Mouse (Mus musculus) forebrain, embryonic 14.5 days (tissue): ENCODE measurements around the gene Chmp2a. TPM values are rescaled to one million over a fixed set of nuclear protein-coding genes. Genes with fewer than 3 reads are reported as not detected.

Experiments used
- ATAC-seq: fragments of 200-750 bp; cut with Nextera tagmentation; 2 replicates; pipeline ENCODE4 v1.8.0; 2017; ENCODE audit warnings: mild to moderate bottlenecking, moderate library complexity
- DNase-seq: peaks from one replicate; pipeline ENCODE4 v3.0.0-alpha.2; 2015; ENCODE audit warnings: low spot score
- H3K27ac ChIP-seq: fragments of 300-500 bp; sonication (generic); 2 replicates; pipeline ENCODE4 v1.5.1; 2014; ENCODE audit warnings: low read depth, mild to moderate bottlenecking, control low read depth, low read length, moderate library complexity
- H3K27me3 ChIP-seq: fragments of 300-500 bp; sonication (generic); replicated peaks from 2 replicates; pipeline ENCODE4 v1.6.1; 2014; ENCODE audit warnings: low read length, control low read depth, mixed read lengths; ENCODE audit not compliant: control insufficient read depth, insufficient read depth
- H3K36me3 ChIP-seq: fragments of 300-500 bp; sonication (generic); 2 replicates; pipeline ENCODE4 v1.6.1; 2014; ENCODE audit warnings: low read length, control low read depth; ENCODE audit not compliant: control insufficient read depth, insufficient read depth
- H3K4me1 ChIP-seq: fragments of 300-500 bp; sonication (generic); 2 replicates; pipeline ENCODE4 v1.6.1; 2014; ENCODE audit warnings: antibody characterized with exemption, low read length, control low read depth; ENCODE audit not compliant: control insufficient read depth, insufficient read depth
- H3K4me2 ChIP-seq: fragments of 300-500 bp; sonication (generic); 2 replicates; pipeline ENCODE4 v1.6.1; 2014; ENCODE audit warnings: mild to moderate bottlenecking, control low read depth, low read length
- H3K4me3 ChIP-seq: fragments of 300-500 bp; sonication (generic); 2 replicates; pipeline ENCODE4 v1.5.1; 2014; ENCODE audit warnings: low read depth, low read length, control low read depth
- H3K9ac ChIP-seq: fragments of 300-500 bp; sonication (generic); 2 replicates; pipeline ENCODE4 v1.6.1; 2014; ENCODE audit warnings: mild to moderate bottlenecking, low read length, control low read depth, moderate library complexity
- H3K9me3 ChIP-seq: fragments of 300-500 bp; sonication (generic); replicated peaks from 2 replicates; pipeline ENCODE4 v1.6.1; 2016; ENCODE audit warnings: low read length, control low read depth, mixed read lengths; ENCODE audit not compliant: control insufficient read depth
- WGBS: fragments of 180-500 bp; shearing (Covaris S2); extraction: QIAGEN DNeasy Blood & Tissue Kit; methylation state at CpG from one replicate; pipeline ENCODE4 v1.1.7; 2014; 5-methylcytosine and 5-hydroxymethylcytosine counted together
- polyA plus RNA-seq: library from polyadenylated mRNA; unstranded; fragments of >200 nt; fragmentation: Nextera tagmentation; extraction: Ambion mirVana; gene quantifications from 2 replicates; pipeline ENCODE4 v1.2.1, GENCODE M21; 2014

Gene Chmp2a
- polyA plus RNA-seq, 1 experiment from 2014 or later: 215 TPM

DNA sequence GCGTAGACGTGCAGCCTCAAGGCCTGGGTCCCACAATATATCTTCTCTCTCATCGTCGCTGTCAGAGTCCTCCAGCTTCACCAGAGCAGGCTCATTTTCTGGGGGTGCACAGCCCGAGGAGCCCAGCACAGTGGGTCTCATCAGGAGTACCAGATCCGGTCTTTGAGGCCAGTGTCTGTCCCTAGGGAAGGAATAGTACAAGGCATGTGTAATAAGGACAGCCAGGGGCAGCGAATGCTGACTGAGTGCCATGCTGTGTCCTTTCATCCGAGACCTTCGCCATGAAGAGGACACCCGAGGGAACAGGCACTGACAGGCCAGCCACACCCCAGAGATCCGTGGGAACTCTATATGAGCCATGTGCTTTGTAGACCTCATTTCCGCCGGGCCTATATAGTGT lies 18.4 kb upstream of the Chmp2a start:
- DNase-seq: no peak
- Histone ChIP-seq H3K36me3 (0 out of 2 replicates have a peak, but pooled peaks cover 2% of the 10 kb centered on the region), H3K27me3 (no peaks in the 10 kb centered on the region), H3K9ac (no peak overlapping the region), H3K4me3 (no peak overlapping the region), H3K4me1 (peaks cover 4% of the 10 kb centered on the region; the same call in 1 of the 2 replicates), H3K4me2 (no peak overlapping the region), H3K9me3 (no peaks in the 10 kb centered on the region), H3K27ac (no peak overlapping the region)
- WGBS: 87% methylated on average over 13 of the region's 13 CpGs
- ATAC-seq: no peak

DNA sequence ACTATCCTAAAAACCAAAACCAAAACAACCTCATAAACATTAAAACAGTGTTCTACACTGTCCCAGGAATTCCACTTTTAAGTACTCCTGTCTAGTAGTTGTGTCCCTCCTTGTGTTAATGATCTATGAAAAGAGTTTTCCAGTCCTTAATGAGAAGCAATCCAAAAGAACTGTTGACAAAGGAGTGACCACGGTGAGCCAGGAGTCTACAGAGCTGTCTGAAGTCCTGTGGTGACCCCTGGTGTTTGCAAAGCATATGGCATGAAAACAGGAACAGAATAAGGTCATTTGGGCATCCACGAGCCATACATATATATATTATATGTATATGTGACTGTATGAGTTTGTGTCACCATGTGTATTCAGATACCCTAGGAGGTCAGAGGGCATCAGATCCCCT lies 11.5 kb upstream of the Chmp2a start:
- no peak overlapping the region for H3K9ac ChIP-seq
- H3K27me3 ChIP-seq: peaks cover 36% of the 10 kb centered on the region
- H3K9me3 ChIP-seq: no peaks in the 10 kb centered on the region
- H3K36me3 ChIP-seq: 0 out of 2 replicates have a peak, but pooled peaks cover 1% of the 10 kb centered on the region
- no peak overlapping the region for H3K4me2 ChIP-seq
- no peaks in the 10 kb centered on the region for H3K4me1 ChIP-seq
- no peak overlapping the region for H3K27ac ChIP-seq
- ATAC-seq (peak; percentile 43), DNase-seq (peak; percentile 72)
- no peak overlapping the region for H3K4me3 ChIP-seq
- 14% methylated on average over 2 of the region's 2 CpGs for WGBS

DNA sequence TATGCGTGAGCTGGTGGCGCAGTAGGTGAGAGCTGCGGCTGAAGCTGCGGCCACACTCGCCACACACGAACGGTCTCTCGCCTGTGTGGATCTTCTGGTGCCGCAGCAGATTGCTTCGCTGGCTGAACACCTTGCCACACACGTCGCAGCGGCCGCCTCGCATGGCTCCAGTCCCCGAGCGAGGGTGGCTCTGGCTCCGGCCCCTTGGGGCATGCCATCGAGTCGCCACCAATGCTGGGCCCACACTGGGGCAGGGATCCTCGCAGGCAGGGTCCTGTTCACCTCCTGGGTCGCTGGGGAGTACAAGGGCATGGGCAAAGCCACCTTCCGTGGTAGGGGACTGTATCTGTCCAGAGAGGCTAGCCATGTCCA lies 9.6 kb upstream of the Chmp2a start:
- peaks cover 36% of the 10 kb centered on the region for H3K27me3 ChIP-seq
- no peak overlapping the region for H3K27ac ChIP-seq
- no peak for DNase-seq

DNA sequence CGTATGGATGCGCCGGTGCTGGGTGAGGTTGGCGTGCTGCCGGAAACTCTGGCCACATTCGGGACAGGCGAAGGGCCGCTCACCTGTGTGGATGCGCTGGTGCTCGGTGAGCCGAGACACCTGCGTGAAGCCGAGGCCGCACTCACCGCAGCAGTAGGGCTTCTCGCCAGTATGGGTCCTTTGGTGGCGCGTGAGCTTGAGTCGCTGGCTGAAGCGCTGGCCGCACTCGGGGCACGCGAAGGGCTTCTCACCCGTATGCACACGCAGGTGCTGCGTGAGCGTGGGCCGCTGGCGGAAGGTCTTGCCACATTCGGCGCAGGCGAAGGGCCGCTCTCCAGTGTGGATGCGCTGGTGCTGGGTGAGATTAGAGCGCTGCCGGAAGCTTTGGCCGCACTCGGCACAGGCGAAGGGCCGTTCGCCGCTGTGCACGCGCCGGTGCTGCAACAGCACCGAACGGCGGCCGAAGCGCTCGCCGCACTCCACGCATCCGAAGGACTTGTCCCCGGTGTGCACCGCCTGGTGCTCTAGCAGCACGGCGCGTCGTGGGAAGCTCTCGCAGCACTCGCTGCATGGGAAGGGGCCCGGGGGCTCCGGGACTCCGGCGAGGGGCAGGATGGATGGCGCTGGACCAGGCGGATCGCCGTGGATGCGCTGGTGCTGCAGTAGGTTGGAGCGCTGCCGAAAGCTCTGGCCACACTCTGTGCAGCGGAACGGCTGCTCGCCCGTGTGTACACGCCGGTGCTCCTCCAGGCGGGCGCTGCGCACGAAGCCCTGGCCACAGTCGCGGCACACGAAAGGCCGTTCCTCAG lies 9.0 kb upstream of the Chmp2a start:
- H3K27ac ChIP-seq: no peak overlapping the region
- H3K9ac ChIP-seq: peak overlapping the region; percentile 70
- ATAC-seq (peak; percentile 57), DNase-seq (peak; percentile 45)
- H3K36me3 ChIP-seq: no peaks in the 10 kb centered on the region
- H3K27me3 ChIP-seq: peaks cover 36% of the 10 kb centered on the region
- H3K4me3 ChIP-seq: peak overlapping the region; percentile 43
- 5% methylated on average over 87 of the region's 88 CpGs for WGBS
- no peaks in the 10 kb centered on the region for H3K9me3 ChIP-seq
- peak overlapping the region; percentile 93 for H3K4me2 ChIP-seq
- 0 out of 2 replicates have a peak, but pooled peaks cover 6% of the 10 kb centered on the region for H3K4me1 ChIP-seq

More for the DNA sequence above, 9.6 kb upstream of the Chmp2a start:
- peak; percentile 22 for ATAC-seq
- Histone ChIP-seq H3K9me3 (no peaks in the 10 kb centered on the region), H3K4me3 (peak overlapping the region; percentile 43), H3K4me2 (peak overlapping the region; percentile 93), H3K36me3 (no peaks in the 10 kb centered on the region), H3K9ac (peak overlapping the region; percentile 70), H3K4me1 (0 out of 2 replicates have a peak, but pooled peaks cover under 1% of the 10 kb centered on the region)
- WGBS: 3% methylated on average over 23 of the region's 23 CpGs

DNA sequence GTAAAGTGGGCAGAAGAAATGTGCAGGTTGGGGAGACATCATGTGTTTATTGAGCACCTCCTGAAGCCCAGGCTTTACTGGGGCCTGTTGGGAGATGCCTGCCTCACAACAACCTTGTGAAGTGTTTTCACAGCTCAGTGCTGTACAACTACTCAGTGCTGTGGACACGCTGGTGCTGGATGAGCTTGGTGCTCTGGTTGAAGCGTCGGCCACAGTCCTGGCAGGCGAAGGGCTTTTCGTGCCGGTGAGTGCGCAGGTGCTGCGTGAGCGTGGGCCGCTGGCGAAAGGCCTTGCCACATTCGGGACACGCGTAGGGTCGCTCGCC lies 8.5 kb upstream of the Chmp2a start:
- Histone ChIP-seq H3K9ac (0 out of 2 replicates have a peak overlapping the region, but pooled peaks have one; percentile 70), H3K36me3 (no peaks in the 10 kb centered on the region), H3K4me3 (peak overlapping the region; percentile 43; the same call in 1 of the 2 replicates), H3K27ac (no peak overlapping the region), H3K27me3 (peaks cover 36% of the 10 kb centered on the region), H3K4me2 (peak overlapping the region; percentile 93), H3K9me3 (no peaks in the 10 kb centered on the region), H3K4me1 (0 out of 2 replicates have a peak, but pooled peaks cover 7% of the 10 kb centered on the region)
- 42% methylated on average over 16 of the region's 16 CpGs for WGBS
- DNase-seq: no peak
- ATAC-seq: no peak

DNA sequence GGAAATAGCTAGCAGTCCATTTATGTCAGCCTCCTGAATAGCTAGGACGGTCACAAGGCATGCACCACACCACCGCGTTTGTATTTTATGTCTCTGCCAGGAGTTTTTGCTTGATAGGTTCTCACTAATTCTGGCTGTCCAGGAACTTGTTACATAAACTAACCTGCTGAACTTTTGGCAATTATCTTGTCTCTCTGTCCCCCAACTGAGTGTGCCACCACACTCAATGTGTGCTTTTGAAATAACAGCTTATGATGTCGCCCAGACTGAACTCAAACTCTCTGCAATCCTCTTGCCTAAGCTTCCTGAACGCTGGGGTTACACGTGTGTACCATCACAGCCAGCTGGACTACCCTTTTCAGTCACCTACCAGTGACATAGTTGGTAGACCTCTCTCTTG lies 7.9 kb upstream of the Chmp2a start:
- Histone ChIP-seq H3K4me1 (0 out of 2 replicates have a peak, but pooled peaks cover 7% of the 10 kb centered on the region), H3K4me2 (no peak overlapping the region), H3K36me3 (no peaks in the 10 kb centered on the region), H3K27ac (no peak overlapping the region), H3K9ac (no peak overlapping the region), H3K9me3 (no peaks in the 10 kb centered on the region), H3K4me3 (no peak overlapping the region), H3K27me3 (peaks cover 36% of the 10 kb centered on the region)
- ATAC-seq: no peak
- DNase-seq: no peak
- WGBS: 76% methylated on average over 6 of the region's 6 CpGs

DNA sequence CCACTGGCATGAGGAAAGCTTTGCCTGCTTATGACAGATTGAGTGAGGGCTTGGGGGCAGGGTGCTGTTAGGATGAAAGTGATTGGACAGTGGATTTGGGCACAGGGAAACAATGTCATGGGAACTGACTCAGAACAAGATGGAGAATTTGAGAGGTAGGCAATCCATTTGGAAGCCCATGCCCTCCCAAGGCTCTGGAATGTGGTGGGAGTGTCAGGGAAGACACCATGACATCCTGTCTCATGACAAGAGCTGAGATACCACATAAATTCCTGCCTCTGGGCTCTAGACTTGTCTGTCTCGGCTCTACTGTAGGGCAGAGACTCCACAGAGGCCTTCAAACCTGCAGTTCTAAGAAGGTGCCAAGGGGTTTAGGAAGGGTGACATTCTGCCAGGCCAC lies 6.6 kb upstream of the Chmp2a start:
- ATAC-seq: no peak
- H3K4me2 ChIP-seq: no peak overlapping the region
- WGBS: 100% methylated on average over 1 of the region's 1 CpGs
- H3K4me1 ChIP-seq: peaks cover 15% of the 10 kb centered on the region
- H3K4me3 ChIP-seq: no peak overlapping the region
- no peaks in the 10 kb centered on the region for H3K9me3 ChIP-seq
- H3K9ac ChIP-seq: no peak overlapping the region
- DNase-seq: no peak
- no peak overlapping the region for H3K27ac ChIP-seq
- peaks cover 36% of the 10 kb centered on the region for H3K27me3 ChIP-seq
- peaks cover 2% of the 10 kb centered on the region for H3K36me3 ChIP-seq

DNA sequence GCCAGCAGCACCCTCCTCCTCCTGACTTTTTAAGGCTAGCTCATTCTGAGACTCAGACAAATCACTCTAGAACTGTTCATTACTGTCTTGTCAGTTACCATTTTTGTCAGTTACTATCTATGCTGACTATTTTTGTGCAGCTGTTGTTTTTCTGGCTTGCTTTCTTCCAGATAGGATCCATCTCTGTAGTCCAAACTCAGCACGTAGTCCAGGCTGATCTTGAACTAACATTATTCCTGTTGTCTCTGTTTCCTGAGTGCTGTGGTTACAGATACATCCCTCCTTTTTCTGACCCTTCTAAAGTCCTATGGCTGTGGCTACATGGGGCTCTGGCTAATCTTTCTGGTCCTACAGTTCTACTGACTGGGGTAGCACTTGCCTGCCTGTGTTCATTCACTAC lies 4.6 kb upstream of the Chmp2a start:
- no peak for DNase-seq

DNA sequence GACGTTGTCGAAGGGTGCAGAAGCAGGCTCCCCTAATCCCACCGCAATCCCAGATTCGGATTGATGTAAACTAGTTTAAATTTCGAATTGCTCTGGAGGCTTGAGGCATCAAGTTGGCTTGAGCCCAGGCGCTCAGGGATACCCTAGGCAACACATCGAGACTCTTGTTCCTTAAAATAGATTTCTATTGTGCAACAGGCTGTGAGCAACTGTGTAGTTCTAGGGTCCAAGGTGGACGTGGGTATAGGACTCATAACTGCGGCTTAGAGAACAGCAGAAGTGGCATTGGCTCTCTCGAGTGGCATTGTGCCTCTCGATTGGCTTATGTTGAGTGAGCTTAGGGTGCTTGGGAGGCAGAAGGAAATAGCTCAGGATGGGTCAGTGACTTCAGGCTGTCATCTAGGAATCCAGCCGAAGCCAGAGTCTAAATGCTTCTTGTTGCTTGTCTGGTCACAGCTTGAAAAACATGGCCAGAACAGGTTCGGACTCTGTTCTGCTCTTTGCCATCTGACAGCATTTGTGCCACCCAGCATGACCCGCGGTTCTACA lies 4.1 kb upstream of the Chmp2a start:
- 23% methylated on average over 15 of the region's 15 CpGs for WGBS
- ATAC-seq: no peak
- Histone ChIP-seq H3K4me2 (peak overlapping the region; percentile 92), H3K9ac (peak overlapping the region; percentile 95), H3K27me3 (peaks cover 18% of the 10 kb centered on the region), H3K27ac (peak overlapping the region; percentile 100), H3K36me3 (peaks cover 17% of the 10 kb centered on the region), H3K9me3 (no peaks in the 10 kb centered on the region), H3K4me1 (peaks cover 21% of the 10 kb centered on the region), H3K4me3 (peak overlapping the region; percentile 73)
- DNase-seq: no peak

More for the DNA sequence above, 4.6 kb upstream of the Chmp2a start:
- H3K36me3 ChIP-seq: peaks cover 17% of the 10 kb centered on the region
- H3K9me3 ChIP-seq: no peaks in the 10 kb centered on the region
- H3K27ac ChIP-seq: no peak overlapping the region
- peak overlapping the region; percentile 92; the same call in 1 of the 2 replicates for H3K4me2 ChIP-seq
- H3K27me3 ChIP-seq: peaks cover 23% of the 10 kb centered on the region
- no peak for ATAC-seq
- H3K4me1 ChIP-seq: peaks cover 16% of the 10 kb centered on the region
- WGBS: 86% methylated on average over 1 of the region's 1 CpGs
- no peak overlapping the region; the same call in 1 of the 2 replicates for H3K4me3 ChIP-seq
- peak overlapping the region; percentile 95 for H3K9ac ChIP-seq
